Mouse (Mus musculus) thymus, postnatal 25 days (tissue): Measurements from ENCODE around the gene Tbc1d7.

Source experiments
- DNase-seq: peaks from one replicate; pipeline ENCODE4 v3.0.0; 2022

Gene Tbc1d7

GRCm38 (mm10) chr13:43193266-43193665 lies 22.0 kb upstream of the Tbc1d7 start:
- DNase-seq, result no peak

- DNase-seq, result no peak
These were observed 20.5 kb upstream of the Tbc1d7 start for GRCm38 (mm10) chr13:43191741-43192192.

DNA sequence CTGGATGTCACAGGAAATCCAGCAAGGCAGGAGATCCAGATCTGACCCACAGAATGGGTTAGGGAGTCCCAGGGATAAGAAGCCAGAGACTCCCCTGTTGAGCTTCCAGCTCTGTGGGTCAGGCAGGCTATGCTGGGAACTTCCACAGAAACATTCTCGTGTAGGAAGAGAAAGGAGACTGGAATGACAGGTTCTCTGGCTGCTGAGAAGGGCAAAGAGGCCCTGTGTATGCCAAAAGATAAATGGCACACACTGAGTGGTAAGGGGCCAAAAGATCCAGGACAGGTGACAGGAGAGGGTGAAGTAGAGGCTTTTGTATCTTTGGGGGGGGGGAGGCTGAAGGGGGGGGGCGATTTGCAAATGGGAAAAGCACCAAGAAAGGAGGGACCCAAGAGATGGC lies 20.0 kb upstream of the Tbc1d7 start:
- DNase-seq, result no peak

GRCm38 (mm10) chr13:43187736-43188135 lies 16.4 kb upstream of the Tbc1d7 start:
- DNase-seq, result no peak

DNA sequence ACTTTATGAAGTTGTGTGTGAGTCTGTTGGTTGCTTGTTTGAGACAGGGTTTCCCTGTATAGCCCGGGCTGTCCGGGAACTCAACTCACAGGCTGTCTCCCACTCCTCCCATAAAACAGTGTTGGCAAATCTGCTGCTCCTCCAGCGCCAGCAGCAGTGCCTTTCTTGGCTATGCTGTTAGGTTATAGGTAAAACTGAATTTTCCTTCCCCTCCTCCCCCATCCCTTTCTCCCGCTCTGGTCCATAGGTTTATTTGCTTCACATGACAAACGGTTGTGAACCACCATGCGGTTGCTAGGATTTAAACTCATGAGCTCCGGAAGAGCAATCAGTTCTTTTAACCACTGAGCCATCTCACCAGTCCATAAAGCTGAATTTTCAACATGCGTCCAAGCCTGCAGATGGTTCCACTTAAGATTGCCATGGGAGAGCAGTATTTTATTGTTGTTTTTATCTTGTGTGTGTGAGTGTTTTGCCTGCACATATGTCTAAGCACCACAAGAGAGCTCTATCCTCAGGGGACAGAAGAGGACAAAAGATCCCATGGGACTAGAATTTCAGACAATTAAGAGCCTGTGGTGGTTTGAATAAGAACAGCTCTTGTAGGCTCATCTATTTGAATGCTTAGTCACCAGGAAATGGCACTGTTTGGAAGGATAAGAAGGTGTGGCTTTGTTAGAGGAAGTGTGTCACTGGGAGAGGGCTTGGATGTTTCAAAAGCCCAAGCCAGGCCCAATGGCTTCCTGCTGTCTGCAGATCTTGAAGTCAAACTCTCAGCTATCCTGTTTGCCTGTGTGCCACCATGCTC lies 12.2 kb upstream of the Tbc1d7 start:
- no peak for DNase-seq

DNA sequence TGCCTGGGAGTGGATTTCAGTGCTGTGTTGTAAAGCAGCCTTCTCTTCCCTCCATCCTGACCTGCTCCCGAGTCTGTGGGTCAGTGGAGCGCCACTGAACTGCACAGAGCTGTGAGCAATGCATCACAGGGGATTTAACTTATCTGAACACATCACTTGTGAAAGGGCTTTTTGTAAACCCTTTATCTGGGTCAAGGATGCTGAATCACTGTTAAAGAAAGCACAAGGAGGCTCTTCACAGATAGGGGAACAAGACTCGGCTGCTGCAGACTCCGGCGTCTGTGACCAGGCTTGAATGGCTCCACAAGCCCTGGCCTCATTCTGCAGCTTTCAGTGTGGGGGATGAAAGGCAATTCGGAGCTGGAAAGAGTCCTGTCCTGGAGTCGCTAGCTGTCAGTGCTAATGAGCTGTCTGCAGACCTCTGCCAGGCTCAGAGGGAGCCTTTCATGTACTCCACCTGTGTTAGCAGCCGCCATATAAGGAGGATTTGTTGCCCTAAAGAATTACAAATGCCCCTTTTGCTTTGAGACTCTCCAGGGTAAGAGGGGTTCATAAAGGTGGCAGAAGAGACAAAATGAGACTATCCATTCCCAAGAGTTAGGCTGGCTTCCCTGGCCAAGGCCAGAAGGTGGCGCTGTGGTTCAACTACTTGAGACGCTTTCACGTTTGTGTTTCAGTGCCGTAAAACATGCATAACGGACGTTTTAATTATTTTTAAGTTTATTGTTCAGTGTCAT lies 11.3 kb upstream of the Tbc1d7 start:
- peak; percentile 80 for DNase-seq

DNA sequence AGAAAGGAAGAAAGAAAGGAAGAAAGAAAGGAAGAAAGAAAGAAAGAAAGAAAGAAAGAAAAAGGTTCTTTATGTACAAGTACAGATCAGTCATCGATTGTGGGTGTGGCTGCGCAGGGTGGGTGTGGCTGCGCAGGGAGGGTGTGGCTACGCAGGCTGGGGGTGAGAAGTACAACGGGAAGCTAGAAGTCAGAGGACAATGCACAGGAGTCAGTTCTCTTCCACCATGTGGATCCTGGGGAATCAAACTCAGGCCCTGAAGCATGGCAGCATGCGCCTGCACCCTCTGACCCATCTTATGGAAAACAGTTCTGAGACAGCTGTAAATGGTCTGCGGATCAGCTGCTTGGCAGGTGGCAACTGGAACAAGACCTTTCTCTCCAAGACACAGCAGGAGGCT lies 9.8 kb upstream of the Tbc1d7 start:
- DNase-seq, result no peak

DNA sequence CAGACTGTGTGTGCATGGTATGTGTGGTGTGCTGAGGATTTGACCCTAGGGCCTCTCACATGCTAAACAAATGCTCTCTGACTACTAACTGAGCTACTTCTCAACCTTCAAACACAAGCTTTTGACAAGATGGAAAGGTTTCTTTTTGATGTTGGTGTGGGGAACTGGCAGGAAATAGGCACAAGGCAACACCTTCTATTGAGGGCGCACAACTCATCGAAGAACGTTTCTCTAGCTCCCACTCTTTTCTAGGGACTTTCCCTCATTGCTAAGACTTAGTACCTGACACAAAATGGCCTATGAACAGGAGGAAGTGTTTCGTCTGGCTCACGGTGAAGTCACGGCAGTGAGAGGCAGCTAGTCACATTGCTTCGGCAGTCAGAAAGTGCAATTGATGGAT lies 6.0 kb upstream of the Tbc1d7 start:
- DNase-seq, result no peak

DNA sequence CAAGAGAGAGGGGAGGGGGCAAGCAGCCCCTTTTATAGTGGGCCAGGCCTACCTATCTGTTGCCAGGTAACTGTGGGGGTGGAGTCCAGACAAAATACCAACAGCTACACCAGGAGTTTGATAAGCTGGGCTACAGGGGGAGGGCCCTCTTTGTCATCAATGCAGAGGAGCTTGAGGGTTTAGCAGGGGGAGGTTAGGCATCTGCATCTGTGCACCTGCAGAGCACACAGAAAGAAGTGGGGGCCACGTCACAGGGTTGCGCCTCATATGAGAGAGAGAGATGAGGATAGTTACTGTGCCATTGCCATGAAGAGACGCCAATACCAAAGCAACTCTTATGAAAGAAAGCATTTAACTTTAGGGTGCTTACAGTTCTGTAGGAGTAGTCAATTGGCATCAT lies 5.4 kb upstream of the Tbc1d7 start:
- no peak for DNase-seq

- peak; percentile 83 for DNase-seq
These were observed 2.0 kb upstream of the Tbc1d7 start for GRCm38 (mm10) chr13:43173262-43173661.

DNA sequence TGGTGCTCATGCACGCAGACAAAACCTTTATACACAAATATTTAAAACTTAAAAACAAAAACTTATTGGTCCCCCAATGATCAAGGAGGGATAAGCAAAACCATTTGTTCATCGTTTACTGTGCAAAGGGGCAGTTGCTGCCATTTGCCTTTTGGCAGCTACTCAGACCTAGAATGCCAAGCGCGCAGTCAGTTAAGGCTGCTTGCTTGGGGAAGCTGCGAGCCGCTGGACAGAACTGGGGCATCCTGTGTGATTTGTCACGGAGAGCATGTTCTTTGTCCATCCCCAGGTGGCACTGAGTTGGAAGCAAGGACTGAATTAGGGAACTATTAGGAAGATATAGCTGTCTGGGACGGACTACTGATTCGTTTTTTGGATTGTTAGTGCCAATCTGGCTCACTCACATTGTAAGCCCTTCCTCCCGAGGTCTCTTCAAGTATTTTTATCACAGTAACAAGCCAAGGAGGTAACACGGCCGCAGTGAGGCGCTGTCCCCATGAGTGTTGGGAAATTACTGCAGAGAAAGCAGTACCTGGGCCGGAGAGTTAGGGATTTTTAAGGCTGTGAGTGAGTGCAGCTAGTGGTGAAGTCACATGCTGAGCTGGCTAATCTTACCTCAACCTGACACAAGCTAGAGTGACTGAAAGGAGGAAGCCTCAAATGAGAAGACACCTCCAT lies 874 bp upstream of the Tbc1d7 start:
- no peak for DNase-seq

DNA sequence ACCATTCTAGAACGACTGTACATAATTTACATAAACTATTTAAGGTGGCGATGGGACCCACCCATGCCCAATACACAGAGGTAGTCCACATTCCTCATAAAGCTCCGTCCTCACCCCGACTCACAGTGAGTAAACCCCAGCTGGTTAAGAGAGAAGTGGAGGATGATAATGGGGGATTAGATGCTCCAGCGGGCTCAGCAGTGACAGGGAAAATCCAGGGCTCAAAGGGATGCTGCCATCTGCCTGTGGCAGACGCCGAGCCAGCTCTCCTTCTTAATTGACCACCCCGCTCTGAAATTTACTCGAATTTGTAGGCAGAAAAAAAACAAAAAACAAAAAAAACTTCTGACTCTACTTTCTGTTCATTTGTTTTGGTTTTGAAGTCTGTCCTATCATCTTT lies 3.6 kb downstream of the Tbc1d7 start:
- DNase-seq, result no peak

- no peak for DNase-seq
These were observed 11.9 kb downstream of the Tbc1d7 start for GRCm38 (mm10) chr13:43159429-43159828.

- DNase-seq, result no peak
These were observed 13.0 kb downstream of the Tbc1d7 start for GRCm38 (mm10) chr13:43158281-43158680.

DNA sequence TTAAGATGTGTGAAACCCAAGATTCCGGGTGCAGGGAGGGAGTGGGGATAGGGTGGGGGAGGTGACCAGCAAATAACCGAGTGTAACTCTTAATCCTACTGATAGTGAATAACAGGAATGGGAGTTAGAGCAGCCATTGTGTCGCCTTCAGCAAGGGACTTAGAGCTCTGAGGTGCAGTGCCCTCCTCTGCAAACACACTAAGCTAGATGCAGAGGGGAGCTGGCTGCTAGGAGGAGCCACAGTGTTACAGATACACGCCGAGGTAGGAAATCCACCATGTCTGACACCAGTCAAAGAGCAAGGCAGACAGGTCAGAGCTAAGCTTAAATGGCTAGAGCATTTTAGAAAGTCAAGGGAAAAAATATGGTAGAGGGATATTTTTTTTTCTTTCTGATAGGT lies 13.9 kb downstream of the Tbc1d7 start:
- no peak for DNase-seq

DNA sequence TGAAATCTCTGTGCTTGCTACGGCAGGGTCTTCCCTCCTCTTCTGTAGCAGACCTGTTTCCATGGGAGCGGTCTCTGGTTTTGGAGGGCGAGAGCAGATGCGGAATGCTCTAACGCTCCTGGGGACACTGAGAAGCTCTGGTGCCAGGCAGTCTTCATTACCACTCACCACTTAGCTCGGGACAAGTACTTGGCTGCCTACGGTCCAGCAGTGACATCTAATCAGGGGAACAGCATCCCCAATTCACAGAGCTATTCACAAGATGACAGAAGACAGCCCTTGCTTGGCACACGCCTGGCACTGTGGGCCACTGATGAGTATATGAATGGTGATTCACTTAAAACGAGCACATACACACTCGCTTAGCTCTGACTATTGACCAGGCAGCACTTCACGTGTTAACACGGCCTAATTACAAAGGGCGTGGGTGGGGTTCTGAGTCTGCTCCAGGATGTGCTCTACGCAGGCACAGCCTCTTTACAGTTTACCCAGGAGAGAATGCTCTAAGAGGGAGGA lies 19.2 kb downstream of the Tbc1d7 start:
- DNase-seq, result no peak

DNA sequence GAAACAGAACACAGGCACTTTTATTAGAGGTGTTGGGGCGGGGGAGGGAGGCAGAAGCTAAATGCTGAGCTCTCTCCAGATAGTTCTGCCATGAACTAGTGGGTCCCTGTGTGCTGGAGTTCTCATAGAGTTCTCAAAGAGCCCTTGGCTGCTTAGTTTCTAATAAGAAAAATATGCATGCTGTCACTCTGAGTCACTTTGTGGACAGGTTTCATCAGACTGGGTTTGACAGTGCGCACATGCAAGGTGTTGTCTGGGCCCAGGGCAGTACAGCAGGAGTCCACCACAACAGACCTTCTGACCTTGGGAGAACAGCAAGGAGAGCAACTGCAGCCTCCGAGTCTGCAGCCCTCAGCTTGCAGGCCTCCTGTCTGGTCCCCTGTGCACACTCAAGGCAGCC lies 21.6 kb downstream of the Tbc1d7 start:
- DNase-seq, result no peak

- no peak for DNase-seq
These were observed 22.6 kb downstream of the Tbc1d7 start for GRCm38 (mm10) chr13:43148692-43149091.

DNA sequence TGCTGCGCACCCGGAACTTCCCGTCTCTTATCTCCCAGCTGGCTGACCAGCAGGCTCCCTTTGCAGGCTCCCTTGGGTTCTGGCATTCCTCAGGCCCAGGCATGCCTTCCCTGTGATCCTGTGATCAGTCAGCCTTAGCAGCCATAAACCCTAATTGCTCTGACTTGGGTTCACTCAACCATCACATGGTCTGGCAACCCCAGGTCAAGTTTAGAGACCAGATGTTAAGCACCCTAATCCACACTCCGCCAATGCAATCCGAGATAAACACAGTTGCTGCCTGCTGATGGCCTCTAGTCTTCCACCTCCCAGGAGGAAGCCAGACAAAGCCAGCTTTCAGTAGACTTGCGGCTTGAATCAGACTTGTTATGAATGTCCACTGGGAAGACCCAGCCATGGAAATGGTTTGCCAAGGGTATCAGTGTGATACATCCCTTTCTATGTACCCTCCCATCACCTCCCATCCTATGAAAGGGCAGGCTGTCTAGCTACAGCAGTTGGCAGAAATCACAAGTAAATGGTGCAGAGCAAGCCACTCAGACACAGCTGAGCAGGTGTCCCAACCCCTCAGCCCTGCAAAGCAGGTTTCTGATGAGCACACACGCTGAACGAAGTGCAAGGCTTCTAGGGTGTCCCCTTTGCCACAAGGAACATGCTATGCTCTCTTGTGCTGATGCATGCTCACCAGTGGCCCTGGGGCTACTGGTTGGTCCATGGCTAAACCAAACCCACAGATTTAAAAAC lies 24.6 kb downstream of the Tbc1d7 start:
- DNase-seq, result no peak

DNA sequence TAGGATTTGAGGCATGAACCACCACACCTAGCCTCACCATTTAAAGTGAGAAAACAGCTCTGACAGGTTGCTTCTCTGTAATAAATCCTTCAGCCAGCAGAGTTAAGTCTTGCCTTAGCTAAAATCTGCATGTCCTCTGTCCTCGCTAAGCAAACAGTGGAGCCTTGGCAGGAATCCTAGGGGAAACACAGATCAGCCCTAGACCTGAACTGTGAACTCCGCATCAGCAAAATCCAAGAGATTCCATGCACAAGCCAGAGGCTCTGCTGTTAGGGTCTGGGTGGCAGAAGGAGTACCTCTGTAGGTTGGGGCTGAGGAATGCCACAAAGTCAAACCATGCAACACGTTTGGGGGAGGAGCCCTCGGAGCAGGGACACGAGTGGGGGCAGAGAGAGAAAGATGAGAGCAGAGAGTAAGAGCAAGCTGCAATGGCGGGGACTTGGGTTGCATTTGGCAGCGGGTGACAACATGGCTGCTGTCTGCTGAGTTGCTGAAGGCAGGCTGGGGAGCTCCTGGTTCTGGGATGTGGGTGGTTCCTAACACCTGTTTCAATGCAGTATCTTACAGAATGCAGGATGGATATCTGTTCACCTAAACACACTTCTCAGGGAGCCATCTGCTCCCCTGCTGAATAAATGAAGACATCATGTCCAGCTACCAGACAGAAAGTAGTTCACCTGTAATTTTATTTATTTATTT lies 26.4 kb downstream of the Tbc1d7 start:
- no peak for DNase-seq

GRCm38 (mm10) chr13:43134468-43134867 lies 36.8 kb downstream of the Tbc1d7 start:
- no peak for DNase-seq

GRCm38 (mm10) chr13:43133400-43133799 lies 37.9 kb downstream of the Tbc1d7 start:
- DNase-seq, result no peak
